Comparison of ENCODE assay signal across 12 mouse cellular contexts in genomic region chr5:64079462-64079817, GRCm38 (mm10). TPM values are rescaled to one million over a fixed set of nuclear protein-coding genes. Genes with fewer than 3 reads are reported as not detected.
DNase-seq lines count a peak whose midpoint lies in the region; ATAC-seq and TF ChIP-seq lines count a peak whose summit lies in the region.
"Had no signal": no experiment of that assay in that cellular context is flagged by ENCODE, and none has a peak within 500 bp of the region (broad histone marks: within the 10 kb centered on the region; RNA-seq: fewer than 3 reads in every experiment).

No protein-coding gene starts in this region.

- TF ChIP-seq CTCF in layer of hippocampus, adult 2 months (conservative IDR thresholded peaks at IDR 0.05): no peak

- DNase-seq in kidney, adult 8-10 months: no peak
- DNase-seq in embryonic facial prominence, embryonic 10.5 days (ENCODE audit: low spot score): no peak
- DNase-seq in embryonic facial prominence, embryonic 14.5 days (ENCODE audit: low spot score): no peak
- DNase-seq in layer of hippocampus, adult 2 months (ENCODE audit: low spot score in 2 of 2): no peak
- no peak for DNase-seq in layer of hippocampus, adult 9-11 months
- DNase-seq: cerebellum, adult 9-10 months; liver, embryonic 13.5 days; right cerebral cortex, postnatal 14 days had no signal

- no peaks in the 10 kb centered on the region for H3K9me3 ChIP-seq in kidney, embryonic 14.5 days (ENCODE audit: control insufficient read depth, low read length)
- H3K9me3 ChIP-seq in embryonic facial prominence, embryonic 10.5 days: no peaks in the 10 kb centered on the region
- no peaks in the 10 kb centered on the region for H3K9me3 ChIP-seq in embryonic facial prominence, embryonic 14.5 days (ENCODE audit: control insufficient read depth, low read length)
- H3K9me3 ChIP-seq: liver, embryonic 13.5 days; megakaryocyte, embryonic 14.5 days had no signal

- WGBS in kidney, embryonic 14.5 days: 67% methylated on average over 4 of the region's 4 CpGs
- WGBS in embryonic facial prominence, embryonic 10.5 days: 80% methylated on average over 4 of the region's 4 CpGs
- WGBS in embryonic facial prominence, embryonic 14.5 days: 55% methylated on average over 4 of the region's 4 CpGs

- H3K27ac ChIP-seq in kidney, embryonic 14.5 days (ENCODE audit: low read depth, low read length): peak overlapping the region; percentile 32; the same call in 1 of the 2 replicates
- H3K27ac ChIP-seq in embryonic facial prominence, embryonic 10.5 days (replicated peaks): peak overlapping the region; percentile 8; the same call in 1 of the 2 replicates
- peak overlapping the region; percentile 49 for H3K27ac ChIP-seq in embryonic facial prominence, embryonic 14.5 days (replicated peaks; ENCODE audit: low read depth, low read length)
- H3K27ac ChIP-seq in layer of hippocampus, adult 2 months: no peak overlapping the region
- H3K27ac ChIP-seq: liver, embryonic 13.5 days had no signal

- H3K36me3 ChIP-seq in kidney, embryonic 14.5 days (ENCODE audit: control insufficient read depth, insufficient read depth, low read length): no peaks in the 10 kb centered on the region
- no peaks in the 10 kb centered on the region for H3K36me3 ChIP-seq in embryonic facial prominence, embryonic 10.5 days (replicated peaks)
- H3K36me3 ChIP-seq in embryonic facial prominence, embryonic 14.5 days (ENCODE audit: control insufficient read depth, insufficient read depth, low read length): no peaks in the 10 kb centered on the region
- H3K36me3 ChIP-seq: liver, embryonic 13.5 days had no signal

- H3K4me3 ChIP-seq in kidney, embryonic 14.5 days (ENCODE audit: low read length): no peak overlapping the region
- H3K4me3 ChIP-seq in embryonic facial prominence, embryonic 10.5 days: no peak overlapping the region
- no peak overlapping the region for H3K4me3 ChIP-seq in embryonic facial prominence, embryonic 14.5 days (ENCODE audit: low read depth, low read length)
- H3K4me3 ChIP-seq in layer of hippocampus, adult 2 months: no peak overlapping the region
- H3K4me3 ChIP-seq: liver, embryonic 13.5 days; megakaryocyte, embryonic 14.5 days had no signal

- no peak overlapping the region for H3K4me2 ChIP-seq in kidney, embryonic 14.5 days (replicated peaks; ENCODE audit: low read depth, low read length)
- H3K4me2 ChIP-seq in embryonic facial prominence, embryonic 14.5 days (ENCODE audit: low read depth, low read length): no peak overlapping the region; the same call in 1 of the 2 replicates
- H3K4me2 ChIP-seq: liver, embryonic 13.5 days had no signal

- no peaks in the 10 kb centered on the region for H3K27me3 ChIP-seq in kidney, embryonic 14.5 days (ENCODE audit: control insufficient read depth, insufficient read depth, low read length)
- H3K27me3 ChIP-seq in embryonic facial prominence, embryonic 10.5 days (replicated peaks; ENCODE audit: low read depth, poor library complexity, severe bottlenecking): no peaks in the 10 kb centered on the region
- no peaks in the 10 kb centered on the region for H3K27me3 ChIP-seq in embryonic facial prominence, embryonic 14.5 days (replicated peaks; ENCODE audit: control insufficient read depth, insufficient read depth, low read length)
- H3K27me3 ChIP-seq: CH12.LX; liver, embryonic 13.5 days had no signal

- H3K4me1 ChIP-seq in kidney, embryonic 14.5 days (ENCODE audit: control insufficient read depth, insufficient read depth, low read length): 0 out of 2 replicates have a peak, but pooled peaks cover 8% of the 10 kb centered on the region
- H3K4me1 ChIP-seq in embryonic facial prominence, embryonic 10.5 days: peaks cover 17% of the 10 kb centered on the region
- no peaks in the 10 kb centered on the region for H3K4me1 ChIP-seq in embryonic facial prominence, embryonic 14.5 days (ENCODE audit: control insufficient read depth, insufficient read depth, low read length)
- H3K4me1 ChIP-seq: liver, embryonic 13.5 days had no signal

- ATAC-seq in kidney, embryonic 14.5 days (ENCODE audit: low FRiP score, low TSS enrichment): no peak
- ATAC-seq in embryonic facial prominence, embryonic 14.5 days (ENCODE audit: low read depth): no peak
- ATAC-seq in megakaryocyte-erythroid progenitor cell, adult 5-6 weeks (replicated peaks; ENCODE audit: low FRiP score, low TSS enrichment, poor library complexity, severe bottlenecking): 0 out of 2 replicates have a peak, but pooled peaks have one; percentile 26

- H3K9ac ChIP-seq in kidney, embryonic 14.5 days (ENCODE audit: low read depth, low read length): no peak overlapping the region
- H3K9ac ChIP-seq in embryonic facial prominence, embryonic 14.5 days (ENCODE audit: low read depth, low read length): no peak overlapping the region; the same call in 1 of the 2 replicates
- H3K9ac ChIP-seq: liver, embryonic 13.5 days had no signal

RNA-seq across cellular contexts. Expression of gene Pgm2, which starts 13.3 kb away (rescaled TPM):
- 29.0 and 31.8 TPM in 2 replicates for polyA plus RNA-seq in kidney, embryonic 14.5 days (2014; fragmentation: Nextera tagmentation; extraction: Ambion mirVana)
- polyA plus RNA-seq in embryonic facial prominence, embryonic 10.5 days (2016; fragmentation: Nextera tagmentation; extraction: Ambion mirVana): 26.3 and 27.0 TPM in 2 replicates
- 24.5 and 28.9 TPM in 2 replicates for polyA plus RNA-seq in embryonic facial prominence, embryonic 14.5 days (2014; fragmentation: Nextera tagmentation; extraction: Ambion mirVana)
- 44.1 and 49.9 TPM in 2 replicates for total RNA-seq in megakaryocyte-erythroid progenitor cell, adult 5-6 weeks (2014; fragmentation: Nextera tagmentation)
- total RNA-seq in megakaryocyte-erythroid progenitor cell, adult 5-6 weeks (2017): 63.1 and 65.8 TPM in 2 replicates
- total RNA-seq in layer of hippocampus, adult 2 months (2021): 10 to 100 TPM; 10.6 to 11.7 TPM
